Mouse (Mus musculus): ENCODE measurements around the gene Zfp648. TPM values are rescaled to one million over a fixed set of nuclear protein-coding genes. Genes with fewer than 3 reads are reported as not detected.

Zfp648 gene
- polyA plus RNA-seq, 1 experiment from 2014 or later: not detected

- Histone ChIP-seq H3K9ac (ENCODE audit: low read length) (no peak overlapping the region), H3K9me3 (ENCODE audit: control insufficient read depth, low read length) (no peaks in the 10 kb centered on the region), H3K4me3 (ENCODE audit: control insufficient read depth in 1 of 2, insufficient read depth in 1 of 2, low read depth in 1 of 2, low read length in 2 of 2) (no peak overlapping the region), H3K27ac (replicated peaks in 1 of 2; ENCODE audit: control insufficient read depth in 1 of 2, insufficient read depth in 1 of 2, low read depth in 2 of 2, low read length in 2 of 2) (no peak overlapping the region), H3K4me2 (ENCODE audit: low read length) (no peak overlapping the region), H3K27me3 (ENCODE audit: control insufficient read depth, insufficient read depth, low read length) (no peaks in the 10 kb centered on the region), H3K4me1 (ENCODE audit: control insufficient read depth in 2 of 2, insufficient read depth in 2 of 2, low read length in 2 of 2) (no peaks in the 10 kb centered on the region), H3K36me3 (ENCODE audit: control insufficient read depth, insufficient read depth, low read length) (no peaks in the 10 kb centered on the region)
- 79% methylated on average over 4 of the region's 4 CpGs for WGBS
- ATAC-seq (ENCODE audit: insufficient number of reproducible peaks, insufficient read depth, low FRiP score, low read depth): no peak
Observed at GRCm38 (mm10) chr1:154177781-154178180, 23.2 kb upstream of the Zfp648 start.

- ATAC-seq (ENCODE audit: insufficient number of reproducible peaks, insufficient read depth, low FRiP score, low read depth): no peak
- 76% methylated on average over 8 of the region's 8 CpGs for WGBS
Observed at GRCm38 (mm10) chr1:154178541-154179155, 22.3 kb upstream of the Zfp648 start.

GRCm38 (mm10) chr1:154180952-154181351 lies 20.0 kb upstream of the Zfp648 start:
- no peaks in the 10 kb centered on the region for H3K36me3 ChIP-seq (ENCODE audit: control insufficient read depth, insufficient read depth, low read length)
- H3K9ac ChIP-seq (ENCODE audit: low read length): no peak overlapping the region
- no peaks in the 10 kb centered on the region for H3K27me3 ChIP-seq (ENCODE audit: control insufficient read depth, insufficient read depth, low read length)
- H3K27ac ChIP-seq (replicated peaks in 1 of 2; ENCODE audit: control insufficient read depth in 1 of 2, insufficient read depth in 1 of 2, low read depth in 2 of 2, low read length in 2 of 2): no peak overlapping the region
- WGBS: 27% methylated on average over 2 of the region's 2 CpGs
- peak; percentile 82 for ATAC-seq (ENCODE audit: insufficient number of reproducible peaks, insufficient read depth, low FRiP score, low read depth)
- H3K4me1 ChIP-seq (ENCODE audit: control insufficient read depth in 2 of 2, insufficient read depth in 2 of 2, low read length in 2 of 2): no peaks in the 10 kb centered on the region
- H3K4me3 ChIP-seq (ENCODE audit: control insufficient read depth in 1 of 2, insufficient read depth in 1 of 2, low read depth in 1 of 2, low read length in 2 of 2): no peak overlapping the region
- H3K4me2 ChIP-seq (ENCODE audit: low read length): no peak overlapping the region
- H3K9me3 ChIP-seq (ENCODE audit: control insufficient read depth, low read length): no peaks in the 10 kb centered on the region

More at GRCm38 (mm10) chr1:154178541-154179155, 22.3 kb upstream of the Zfp648 start:
- Histone ChIP-seq H3K27me3 (ENCODE audit: control insufficient read depth, insufficient read depth, low read length) (no peaks in the 10 kb centered on the region), H3K4me2 (ENCODE audit: low read length) (no peak overlapping the region), H3K4me1 (ENCODE audit: control insufficient read depth in 2 of 2, insufficient read depth in 2 of 2, low read length in 2 of 2) (no peaks in the 10 kb centered on the region), H3K9me3 (ENCODE audit: control insufficient read depth, low read length) (no peaks in the 10 kb centered on the region), H3K4me3 (ENCODE audit: control insufficient read depth in 1 of 2, insufficient read depth in 1 of 2, low read depth in 1 of 2, low read length in 2 of 2) (no peak overlapping the region), H3K36me3 (ENCODE audit: control insufficient read depth, insufficient read depth, low read length) (no peaks in the 10 kb centered on the region), H3K9ac (ENCODE audit: low read length) (no peak overlapping the region), H3K27ac (replicated peaks in 1 of 2; ENCODE audit: control insufficient read depth in 1 of 2, insufficient read depth in 1 of 2, low read depth in 2 of 2, low read length in 2 of 2) (no peak overlapping the region)

- WGBS: 66% methylated on average over 6 of the region's 6 CpGs
- no peak for ATAC-seq (ENCODE audit: insufficient number of reproducible peaks, insufficient read depth, low FRiP score, low read depth)
Observed at GRCm38 (mm10) chr1:154182396-154183076, 18.5 kb upstream of the Zfp648 start.

GRCm38 (mm10) chr1:154183077-154183751 lies 17.8 kb upstream of the Zfp648 start:
- Histone ChIP-seq H3K4me2 (ENCODE audit: low read length) (no peak overlapping the region), H3K4me3 (ENCODE audit: control insufficient read depth in 1 of 2, insufficient read depth in 1 of 2, low read depth in 1 of 2, low read length in 2 of 2) (no peak overlapping the region), H3K27ac (replicated peaks in 1 of 2; ENCODE audit: control insufficient read depth in 1 of 2, insufficient read depth in 1 of 2, low read depth in 2 of 2, low read length in 2 of 2) (no peak overlapping the region), H3K4me1 (ENCODE audit: control insufficient read depth in 2 of 2, insufficient read depth in 2 of 2, low read length in 2 of 2) (no peaks in the 10 kb centered on the region), H3K36me3 (ENCODE audit: control insufficient read depth, insufficient read depth, low read length) (no peaks in the 10 kb centered on the region), H3K9me3 (ENCODE audit: control insufficient read depth, low read length) (no peaks in the 10 kb centered on the region), H3K9ac (ENCODE audit: low read length) (no peak overlapping the region), H3K27me3 (ENCODE audit: control insufficient read depth, insufficient read depth, low read length) (no peaks in the 10 kb centered on the region)
- WGBS: 81% methylated on average over 7 of the region's 7 CpGs
- ATAC-seq (ENCODE audit: insufficient number of reproducible peaks, insufficient read depth, low FRiP score, low read depth): no peak

More at GRCm38 (mm10) chr1:154182396-154183076, 18.5 kb upstream of the Zfp648 start:
- H3K4me3 ChIP-seq (ENCODE audit: control insufficient read depth in 1 of 2, insufficient read depth in 1 of 2, low read depth in 1 of 2, low read length in 2 of 2): no peak overlapping the region
- no peaks in the 10 kb centered on the region for H3K36me3 ChIP-seq (ENCODE audit: control insufficient read depth, insufficient read depth, low read length)
- H3K4me2 ChIP-seq (ENCODE audit: low read length): no peak overlapping the region
- no peaks in the 10 kb centered on the region for H3K27me3 ChIP-seq (ENCODE audit: control insufficient read depth, insufficient read depth, low read length)
- H3K4me1 ChIP-seq (ENCODE audit: control insufficient read depth in 2 of 2, insufficient read depth in 2 of 2, low read length in 2 of 2): no peaks in the 10 kb centered on the region
- H3K27ac ChIP-seq (replicated peaks in 1 of 2; ENCODE audit: control insufficient read depth in 1 of 2, insufficient read depth in 1 of 2, low read depth in 2 of 2, low read length in 2 of 2): no peak overlapping the region
- no peak overlapping the region for H3K9ac ChIP-seq (ENCODE audit: low read length)
- H3K9me3 ChIP-seq (ENCODE audit: control insufficient read depth, low read length): no peaks in the 10 kb centered on the region

GRCm38 (mm10) chr1:154188229-154188628 lies 12.8 kb upstream of the Zfp648 start:
- H3K9ac ChIP-seq (ENCODE audit: low read length): no peak overlapping the region
- H3K4me3 ChIP-seq (ENCODE audit: control insufficient read depth in 1 of 2, insufficient read depth in 1 of 2, low read depth in 1 of 2, low read length in 2 of 2): no peak overlapping the region
- no peaks in the 10 kb centered on the region for H3K27me3 ChIP-seq (ENCODE audit: control insufficient read depth, insufficient read depth, low read length)
- no peaks in the 10 kb centered on the region for H3K9me3 ChIP-seq (ENCODE audit: control insufficient read depth, low read length)
- H3K27ac ChIP-seq (replicated peaks in 1 of 2; ENCODE audit: control insufficient read depth in 1 of 2, insufficient read depth in 1 of 2, low read depth in 2 of 2, low read length in 2 of 2): no peak overlapping the region
- 75% methylated on average over 4 of the region's 4 CpGs for WGBS
- no peaks in the 10 kb centered on the region for H3K36me3 ChIP-seq (ENCODE audit: control insufficient read depth, insufficient read depth, low read length)
- no peak overlapping the region for H3K4me2 ChIP-seq (ENCODE audit: low read length)
- no peaks in the 10 kb centered on the region; a peak in 1 of 4 replicates for H3K4me1 ChIP-seq (ENCODE audit: control insufficient read depth in 2 of 2, insufficient read depth in 2 of 2, low read length in 2 of 2)
- no peak for ATAC-seq (ENCODE audit: insufficient number of reproducible peaks, insufficient read depth, low FRiP score, low read depth)

- Histone ChIP-seq H3K9ac (ENCODE audit: low read length) (no peak overlapping the region), H3K9me3 (ENCODE audit: control insufficient read depth, low read length) (no peaks in the 10 kb centered on the region), H3K4me2 (ENCODE audit: low read length) (no peak overlapping the region), H3K36me3 (ENCODE audit: control insufficient read depth, insufficient read depth, low read length) (no peaks in the 10 kb centered on the region), H3K27me3 (ENCODE audit: control insufficient read depth, insufficient read depth, low read length) (no peaks in the 10 kb centered on the region), H3K27ac (replicated peaks in 1 of 2; ENCODE audit: control insufficient read depth in 1 of 2, insufficient read depth in 1 of 2, low read depth in 2 of 2, low read length in 2 of 2) (no peak overlapping the region), H3K4me3 (ENCODE audit: control insufficient read depth in 1 of 2, insufficient read depth in 1 of 2, low read depth in 1 of 2, low read length in 2 of 2) (no peak overlapping the region), H3K4me1 (ENCODE audit: control insufficient read depth in 2 of 2, insufficient read depth in 2 of 2, low read length in 2 of 2) (no peaks in the 10 kb centered on the region; a peak in 1 of 4 replicates)
- ATAC-seq (ENCODE audit: insufficient number of reproducible peaks, insufficient read depth, low FRiP score, low read depth): no peak
- 34% methylated on average over 4 of the region's 4 CpGs for WGBS
Observed at GRCm38 (mm10) chr1:154188631-154189030, 12.4 kb upstream of the Zfp648 start.
